Mouse (Mus musculus) limb, embryonic 10.5 days (tissue): ENCODE data around the gene Cpsf6. TPM values are rescaled to one million over a fixed set of nuclear protein-coding genes. Genes with fewer than 3 reads are reported as not detected.

Experiments used
- DNase-seq: peaks from one replicate; pipeline ENCODE4 v3.0.0-alpha.2; 2017; ENCODE audit warnings: low spot score
- H3K27ac ChIP-seq: fragments of 300-500 bp; sonication (generic); 2 replicates; pipeline ENCODE4 v1.5.1; 2016; ENCODE audit warnings: mild to moderate bottlenecking
- H3K27me3 ChIP-seq: fragments of 300-500 bp; sonication (generic); 2 replicates; pipeline ENCODE4 v1.6.1; 2016; ENCODE audit warnings: low read depth, mild to moderate bottlenecking; ENCODE audit not compliant: poor library complexity, severe bottlenecking
- H3K36me3 ChIP-seq: fragments of 300-500 bp; sonication (generic); 2 replicates; pipeline ENCODE4 v1.6.1; 2016; ENCODE audit warnings: mild to moderate bottlenecking, moderate library complexity
- H3K4me1 ChIP-seq: fragments of 300-500 bp; sonication (generic); 2 replicates; pipeline ENCODE4 v1.6.1; 2016
- H3K4me3 ChIP-seq: fragments of 300-500 bp; sonication (generic); 2 replicates; pipeline ENCODE4 v1.5.1; 2016; ENCODE audit warnings: mild to moderate bottlenecking, moderate library complexity
- H3K9me3 ChIP-seq: fragments of 300-500 bp; sonication (generic); replicated peaks from 2 replicates; pipeline ENCODE4 v1.6.1; 2016; ENCODE audit warnings: mild to moderate bottlenecking
- WGBS: fragments of 180-500 bp; shearing (Covaris S2); methylation state at CpG from one replicate; pipeline ENCODE4 v1.1.7; 2016; 5-methylcytosine and 5-hydroxymethylcytosine counted together
- polyA plus RNA-seq: library from polyadenylated mRNA; unstranded; fragments of >200 nt; fragmentation: Nextera tagmentation; extraction: Ambion mirVana; gene quantifications from 2 replicates; pipeline ENCODE4 v1.2.1, GENCODE M21; 2016

Gene Cpsf6
- polyA plus RNA-seq, 1 experiment from 2014 or later = 235 TPM

DNA sequence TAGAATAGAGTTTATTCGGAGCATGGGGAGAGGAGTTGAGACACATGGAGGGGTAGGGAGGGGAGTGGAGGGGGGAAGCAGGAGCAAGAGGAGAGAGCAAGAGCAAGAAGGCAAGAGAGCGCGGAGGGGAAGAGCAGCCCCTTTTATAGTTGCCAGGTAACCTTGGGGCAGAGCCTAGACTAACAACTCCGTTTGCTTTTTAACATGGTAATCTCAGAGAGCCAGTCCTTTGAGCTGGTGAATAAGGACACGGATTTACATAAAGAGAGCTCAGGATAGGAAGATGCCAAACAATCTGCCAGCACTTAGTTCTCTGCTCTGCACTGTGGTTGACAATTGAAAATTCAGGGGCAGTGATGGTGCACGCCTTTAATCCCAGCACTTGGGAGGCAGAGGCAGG is 31.3 kb upstream of the Cpsf6 start:
- H3K27ac ChIP-seq = no peak overlapping the region
- no peaks in the 10 kb centered on the region for H3K36me3 ChIP-seq
- WGBS = 68% methylated on average over 6 of the region's 6 CpGs
- no peak overlapping the region for H3K4me3 ChIP-seq
- H3K4me1 ChIP-seq = peaks cover 8% of the 10 kb centered on the region
- no peaks in the 10 kb centered on the region for H3K9me3 ChIP-seq
- no peaks in the 10 kb centered on the region for H3K27me3 ChIP-seq
- no peak for DNase-seq

DNA sequence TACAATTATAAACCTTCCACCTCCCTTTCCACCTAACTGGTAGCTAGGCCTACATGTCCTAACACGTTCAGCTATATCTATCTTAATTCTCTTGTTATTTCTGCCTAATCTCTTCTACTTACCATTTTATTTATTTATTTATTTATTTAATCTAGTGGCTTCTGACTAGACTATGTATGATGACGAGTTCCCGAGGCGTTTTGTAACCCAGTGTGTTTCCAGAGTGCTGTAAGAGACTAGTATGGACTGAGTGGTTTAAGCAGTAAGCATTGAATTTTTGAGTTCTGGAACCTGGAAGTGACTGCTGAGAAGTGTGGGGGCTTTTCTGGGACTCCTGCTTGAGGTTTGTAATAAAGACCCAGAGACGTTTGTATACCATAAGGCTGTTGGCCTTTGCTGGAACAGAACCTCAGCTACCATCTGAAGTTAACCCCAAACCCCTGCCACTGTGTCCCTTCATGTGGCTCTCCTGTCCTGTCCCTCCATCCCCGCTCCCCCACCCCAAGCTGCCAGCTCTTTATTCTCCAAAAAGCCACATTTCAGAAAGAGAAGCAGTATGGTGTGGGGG is 30.8 kb upstream of the Cpsf6 start:
- Histone ChIP-seq H3K4me1 (peaks cover 8% of the 10 kb centered on the region), H3K9me3 (no peaks in the 10 kb centered on the region), H3K27me3 (no peaks in the 10 kb centered on the region), H3K27ac (no peak overlapping the region), H3K4me3 (no peak overlapping the region), H3K36me3 (no peaks in the 10 kb centered on the region)
- WGBS = 86% methylated on average over 6 of the region's 6 CpGs
- DNase-seq = no peak

DNA sequence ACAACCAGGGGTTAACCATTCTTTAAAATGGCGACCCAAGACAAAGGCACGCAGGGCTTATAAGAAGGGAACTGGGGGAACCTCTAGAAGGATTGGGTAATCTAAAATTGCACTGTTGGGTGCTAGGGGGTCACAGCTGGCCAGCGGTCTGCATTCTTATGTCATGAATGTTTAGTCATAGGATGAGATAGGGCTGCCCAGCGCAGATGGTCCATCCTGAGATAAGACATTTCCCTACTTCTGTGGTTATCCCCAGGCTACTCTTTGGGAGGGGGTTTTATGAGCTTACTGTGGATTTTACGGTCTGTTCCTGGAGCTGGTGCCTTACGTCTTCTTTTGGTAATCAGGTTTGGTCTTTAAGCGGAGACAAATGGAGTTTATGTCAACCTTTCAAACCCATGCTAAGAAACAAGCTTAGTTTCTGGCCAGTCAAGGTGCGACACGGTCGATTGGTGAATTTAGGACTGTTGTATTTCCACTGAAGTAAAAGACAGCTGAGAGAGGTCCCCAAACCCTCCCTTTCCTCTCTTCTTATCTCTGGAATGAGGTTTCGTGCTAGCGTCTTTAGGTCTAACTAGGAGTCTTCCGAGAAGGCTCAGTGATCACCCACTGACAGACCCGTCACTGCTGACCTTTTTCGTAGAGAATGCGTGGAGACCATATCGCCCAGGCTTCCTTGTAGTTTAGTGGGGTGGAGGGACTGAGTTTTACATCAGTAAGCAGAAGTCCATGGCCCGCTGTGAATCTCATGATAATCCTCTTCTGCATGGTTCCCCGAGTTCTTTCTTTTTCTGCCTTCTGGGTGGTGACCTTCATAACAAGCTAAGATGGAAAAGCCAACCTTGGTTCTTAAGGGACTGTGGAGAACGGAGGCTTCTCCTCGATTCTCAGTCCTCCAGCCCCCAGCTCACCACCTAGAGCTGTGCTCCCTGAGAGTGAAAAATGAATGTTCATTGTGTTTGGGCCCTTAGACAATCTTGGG is 29.8 kb upstream of the Cpsf6 start:
- peaks cover 8% of the 10 kb centered on the region for H3K4me1 ChIP-seq
- no peak for DNase-seq
- H3K4me3 ChIP-seq = no peak overlapping the region
- WGBS = 66% methylated on average over 21 of the region's 21 CpGs
- no peaks in the 10 kb centered on the region for H3K9me3 ChIP-seq
- H3K27me3 ChIP-seq = no peaks in the 10 kb centered on the region
- H3K36me3 ChIP-seq = no peaks in the 10 kb centered on the region
- H3K27ac ChIP-seq = no peak overlapping the region

DNA sequence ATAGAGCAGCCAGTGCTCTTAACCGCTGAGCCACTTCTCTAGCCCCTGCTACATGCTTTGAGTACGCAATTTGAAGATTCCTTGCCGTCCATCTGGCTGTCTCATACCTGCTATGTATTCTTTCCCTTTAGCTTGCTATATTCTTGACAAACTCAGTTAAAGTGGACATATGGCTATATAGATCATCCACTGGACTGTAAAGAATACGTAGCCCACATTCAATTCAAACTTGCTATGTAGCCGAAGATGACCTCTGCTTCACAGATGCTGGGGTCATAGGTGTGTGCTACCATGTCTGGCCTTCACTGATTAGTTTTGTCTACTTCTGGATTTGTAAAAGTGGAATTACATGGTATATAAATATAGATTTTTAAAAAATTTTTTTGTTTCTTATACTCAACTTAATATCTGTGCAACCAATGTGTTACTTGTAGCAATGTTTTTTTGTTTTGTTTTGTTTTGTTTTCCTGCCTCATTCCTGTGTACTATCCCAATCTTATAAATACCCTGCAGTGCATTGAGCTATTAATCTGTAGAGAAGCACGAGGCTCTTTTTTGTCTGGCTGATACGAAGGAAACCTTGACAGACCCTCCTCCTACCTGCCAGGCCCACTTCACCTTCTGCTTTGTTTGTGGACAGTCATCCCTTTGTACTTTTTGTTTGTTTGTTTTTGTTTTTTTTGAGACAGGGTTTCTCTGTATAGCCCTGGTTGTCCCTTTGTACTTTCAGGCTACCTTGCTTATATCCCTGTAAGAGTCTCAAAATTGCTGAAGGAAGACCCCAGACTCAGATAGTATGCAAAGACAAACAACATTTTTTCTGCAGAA is 28.9 kb upstream of the Cpsf6 start:
- no peaks in the 10 kb centered on the region for H3K27me3 ChIP-seq
- DNase-seq = no peak
- peaks cover 8% of the 10 kb centered on the region for H3K4me1 ChIP-seq
- WGBS = 91% methylated on average over 7 of the region's 7 CpGs
- H3K9me3 ChIP-seq = no peaks in the 10 kb centered on the region
- H3K4me3 ChIP-seq = no peak overlapping the region
- no peaks in the 10 kb centered on the region for H3K36me3 ChIP-seq
- no peak overlapping the region for H3K27ac ChIP-seq

DNA sequence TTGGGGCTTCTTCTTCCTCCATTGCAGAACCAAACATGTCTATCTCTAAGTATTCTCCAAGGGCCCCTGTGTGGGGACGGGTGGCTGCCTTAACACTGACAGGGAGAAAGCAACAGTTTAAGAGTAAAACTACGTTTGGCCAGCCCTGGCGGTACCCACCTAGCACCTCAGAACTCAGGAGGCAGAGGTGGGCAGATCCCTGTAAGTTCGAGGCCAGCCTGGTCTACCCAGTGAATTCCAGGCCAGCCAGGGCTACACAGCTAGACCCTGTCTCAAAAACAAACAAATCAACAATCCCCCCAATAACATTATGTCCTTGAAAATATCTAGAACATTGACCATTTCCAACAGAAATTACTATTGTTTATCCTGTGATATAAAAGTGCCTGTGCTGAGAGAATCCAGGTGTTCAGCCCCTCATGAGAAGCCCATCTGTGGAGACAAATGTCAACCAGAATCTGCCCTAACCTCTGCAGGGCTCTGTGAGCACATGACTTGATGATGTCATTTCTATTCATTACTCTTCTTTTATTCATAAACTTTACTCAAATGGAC is 28.0 kb upstream of the Cpsf6 start:
- Histone ChIP-seq H3K9me3 (no peaks in the 10 kb centered on the region), H3K4me3 (no peak overlapping the region), H3K4me1 (peaks cover 8% of the 10 kb centered on the region), H3K27me3 (no peaks in the 10 kb centered on the region), H3K27ac (no peak overlapping the region), H3K36me3 (no peaks in the 10 kb centered on the region)
- 84% methylated on average over 4 of the region's 4 CpGs for WGBS
- DNase-seq = no peak

DNA sequence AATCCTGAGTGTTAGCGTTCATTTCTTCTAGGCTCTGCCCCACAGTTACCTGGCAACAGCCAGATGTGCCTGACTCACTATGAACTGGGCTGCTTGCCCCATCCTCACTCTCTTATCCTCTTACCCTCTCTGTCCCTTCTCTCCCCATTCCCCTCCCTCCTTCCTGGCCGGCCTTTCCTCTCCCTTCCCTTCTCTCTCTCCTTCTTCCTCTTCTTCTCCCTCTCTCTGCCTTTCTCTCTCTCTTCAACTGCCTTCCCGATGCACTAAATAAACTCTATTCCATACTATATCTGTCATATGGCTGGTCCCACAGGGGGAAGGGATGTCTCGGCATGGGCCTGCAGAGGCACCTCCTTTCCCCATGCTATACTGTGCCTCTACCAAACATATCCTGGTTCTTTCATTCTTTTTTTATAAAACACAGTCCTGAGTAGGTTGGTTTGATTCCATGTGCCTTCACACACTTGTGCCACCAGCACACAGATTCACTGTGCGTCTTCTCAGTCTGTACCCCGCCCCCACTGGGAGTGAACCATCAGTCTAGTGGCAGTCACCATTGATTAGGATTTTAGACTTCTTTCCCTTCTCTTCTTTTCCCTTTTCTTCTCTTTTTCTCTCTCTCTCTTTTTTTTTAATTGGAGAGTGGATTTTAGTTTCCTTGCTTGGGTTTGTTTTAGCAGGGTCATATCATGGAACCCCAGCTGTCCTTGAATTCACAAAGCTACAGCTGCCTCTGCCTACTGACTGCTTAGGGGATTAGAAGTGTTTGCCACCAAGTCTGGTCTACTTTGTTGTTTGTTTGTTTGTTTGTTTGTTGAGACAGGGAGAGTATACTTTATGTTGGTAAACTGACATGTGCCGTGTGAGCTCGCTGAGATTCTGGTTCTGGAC is 27.3 kb upstream of the Cpsf6 start:
- Histone ChIP-seq H3K4me1 (peaks cover 6% of the 10 kb centered on the region), H3K36me3 (no peaks in the 10 kb centered on the region), H3K4me3 (no peak overlapping the region), H3K27ac (no peak overlapping the region), H3K9me3 (no peaks in the 10 kb centered on the region), H3K27me3 (no peaks in the 10 kb centered on the region)
- no peak for DNase-seq
- 88% methylated on average over 8 of the region's 8 CpGs for WGBS

DNA sequence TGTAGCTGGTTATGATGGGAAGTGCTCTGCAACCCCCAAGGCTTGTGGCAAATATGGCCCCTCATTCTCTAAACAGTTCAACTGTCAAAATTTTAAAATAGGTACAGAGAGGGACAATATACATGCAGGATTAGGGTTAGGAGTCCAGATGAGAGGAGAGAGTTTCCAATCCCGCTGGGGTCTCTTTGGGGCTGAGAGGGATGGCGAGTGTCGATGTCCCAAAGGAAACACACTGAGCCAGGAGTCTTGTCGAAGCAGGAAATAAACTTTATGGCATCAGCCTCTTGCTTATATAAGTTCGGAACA is 26.4 kb upstream of the Cpsf6 start:
- Histone ChIP-seq H3K27me3 (no peaks in the 10 kb centered on the region), H3K27ac (no peak overlapping the region), H3K36me3 (no peaks in the 10 kb centered on the region), H3K9me3 (no peaks in the 10 kb centered on the region), H3K4me3 (no peak overlapping the region), H3K4me1 (no peaks in the 10 kb centered on the region)
- no peak for DNase-seq
- 85% methylated on average over 5 of the region's 5 CpGs for WGBS

DNA sequence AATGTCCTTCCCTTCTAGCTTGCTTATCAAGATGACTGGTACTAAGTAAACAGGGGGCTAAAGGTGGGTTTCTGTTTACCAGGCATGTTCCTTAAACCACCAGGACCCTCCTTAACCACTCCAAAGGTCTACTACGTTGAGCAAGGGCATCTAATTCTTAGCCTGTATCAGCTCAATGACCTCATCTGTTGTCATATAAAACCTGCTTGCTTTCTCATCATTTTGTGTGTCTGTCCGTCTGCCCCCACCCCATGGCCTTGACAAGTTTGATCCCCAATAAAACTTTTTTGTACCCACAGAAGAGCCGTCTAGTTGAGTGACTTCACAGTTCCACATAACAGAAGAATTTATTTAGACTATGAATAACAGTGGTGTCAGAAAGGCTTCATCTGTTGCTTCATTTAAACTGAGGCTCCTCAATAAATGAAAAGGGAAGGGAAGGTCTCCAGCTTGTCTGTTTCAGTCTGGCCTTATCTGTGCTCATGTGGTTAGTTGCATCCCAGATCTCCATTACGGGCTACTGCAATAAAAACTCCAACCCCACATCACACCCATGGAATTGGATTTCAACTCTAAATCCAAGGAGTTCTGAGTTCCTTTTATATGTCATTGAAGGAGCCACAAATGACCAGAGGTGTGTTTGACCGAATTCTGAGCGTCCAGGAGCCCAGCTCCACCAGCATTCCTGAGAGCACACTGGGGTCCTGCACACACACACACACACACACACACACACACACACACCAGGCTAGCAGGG is 25.9 kb upstream of the Cpsf6 start:
- no peak for DNase-seq
- Histone ChIP-seq H3K27ac (no peak overlapping the region), H3K27me3 (no peaks in the 10 kb centered on the region), H3K9me3 (no peaks in the 10 kb centered on the region), H3K4me1 (no peaks in the 10 kb centered on the region), H3K4me3 (no peak overlapping the region), H3K36me3 (no peaks in the 10 kb centered on the region)
- WGBS = 82% methylated on average over 6 of the region's 6 CpGs

DNA sequence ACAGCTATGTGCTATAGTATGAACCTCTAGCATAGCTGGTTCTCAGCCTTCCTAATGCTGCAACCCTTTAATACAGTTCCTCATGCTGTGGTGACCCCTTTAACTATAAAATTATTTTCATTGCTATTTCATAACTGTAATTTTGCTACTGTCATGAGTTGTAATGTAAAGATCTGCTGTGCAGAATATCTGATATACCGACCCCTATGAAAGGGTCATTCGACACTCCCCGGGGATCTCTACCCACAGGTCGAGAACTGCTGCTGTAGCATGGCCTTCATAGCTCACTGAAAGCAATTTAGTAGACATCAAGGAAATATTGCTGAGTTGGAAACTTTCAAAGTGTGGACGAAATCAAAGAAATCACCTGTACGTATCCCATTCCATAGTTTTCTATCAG is 24.6 kb upstream of the Cpsf6 start:
- Histone ChIP-seq H3K9me3 (no peaks in the 10 kb centered on the region), H3K27ac (no peak overlapping the region), H3K4me3 (no peak overlapping the region), H3K36me3 (no peaks in the 10 kb centered on the region), H3K4me1 (no peaks in the 10 kb centered on the region), H3K27me3 (no peaks in the 10 kb centered on the region)
- no peak for DNase-seq
- WGBS = 91% methylated on average over 6 of the region's 6 CpGs

DNA sequence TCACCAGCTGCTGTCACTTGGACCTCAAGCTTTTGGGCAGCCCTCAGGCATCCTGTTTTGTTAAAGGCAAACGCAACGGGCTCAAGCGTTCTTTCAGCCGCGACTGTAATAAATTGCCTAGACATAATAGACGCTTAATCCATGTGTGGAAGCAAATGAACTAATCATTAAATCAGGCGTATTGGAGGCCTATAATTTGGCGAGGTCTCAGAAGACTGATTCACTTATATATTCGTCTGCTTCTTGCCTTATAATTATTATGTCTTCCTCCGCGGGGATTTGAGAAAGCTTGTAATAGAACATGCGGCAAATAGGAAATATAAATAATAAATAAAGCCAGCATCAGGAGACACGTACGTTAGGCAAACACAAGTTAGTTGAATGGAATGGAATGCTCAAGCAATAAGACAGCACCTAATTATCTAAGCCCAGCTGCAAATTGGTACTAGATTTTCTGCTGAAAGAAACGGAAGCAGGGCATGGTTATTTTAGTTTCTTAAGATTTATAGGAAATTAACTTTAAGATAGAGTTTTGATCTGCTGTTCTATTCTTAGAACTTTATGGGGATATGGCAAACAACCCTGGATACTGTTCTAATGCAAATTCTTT is 23.6 kb upstream of the Cpsf6 start:
- 87% methylated on average over 15 of the region's 15 CpGs for WGBS
- Histone ChIP-seq H3K9me3 (no peaks in the 10 kb centered on the region), H3K36me3 (no peaks in the 10 kb centered on the region), H3K4me3 (no peak overlapping the region), H3K27ac (no peak overlapping the region), H3K27me3 (no peaks in the 10 kb centered on the region), H3K4me1 (no peaks in the 10 kb centered on the region)
- DNase-seq = no peak
